Mouse (Mus musculus) left cerebral cortex, postnatal 25 days (tissue): Measurements from ENCODE around the gene Eng. TPM values are rescaled to one million over a fixed set of nuclear protein-coding genes. Genes with fewer than 3 reads are reported as not detected.
A peak's percentile ranks its signal among the peaks of the same experiment; 100 is the strongest.

Source experiments
- DNase-seq, 2 experiments: peaks; one replicate each; pipeline ENCODE4 v3.0.0; 2022; ENCODE audit warnings: low spot score in 2 of 2, mixed read lengths in 1 of 2
- intact Hi-C: fragments of 180-260 bp; cut with DNase I; formaldehyde crosslinking; loops from one replicate; pipeline ENCODE4 v1.15.1; 2025
- total RNA-seq, 2 experiments: library from RNA; stranded (reverse); gene quantifications; 2 replicates each; pipeline ENCODE4 v1.2.3; 2021

Gene Eng
- total RNA-seq, 2 experiments from 2014 or later, result 21.9 to 25.0 TPM

GRCm38 (mm10) chr2:32637778-32638281 is 8.6 kb upstream of the Eng start:
- intact Hi-C loops, result no loop called here
- DNase-seq, result peak in 1 of 2 experiments; percentile 40

GRCm38 (mm10) chr2:32639632-32640031 is 6.8 kb upstream of the Eng start:
- intact Hi-C loops, result no loop called here
- no peak for DNase-seq

GRCm38 (mm10) chr2:32640550-32641051 is 5.8 kb upstream of the Eng start:
- intact Hi-C loops, result no loop called here
- no peak for DNase-seq

- intact Hi-C loops, result no loop called here
- DNase-seq, result no peak
These were observed 4.6 kb upstream of the Eng start for GRCm38 (mm10) chr2:32641810-32642209.

- DNase-seq, result no peak
- intact Hi-C loops, result no loop called here
These were observed 3.6 kb upstream of the Eng start for GRCm38 (mm10) chr2:32642813-32643212.

- DNase-seq, result no peak
- intact Hi-C loops, result no loop called here
These were observed 2.3 kb upstream of the Eng start for GRCm38 (mm10) chr2:32644083-32644482.

GRCm38 (mm10) chr2:32644799-32645475 is 1.5 kb upstream of the Eng start:
- intact Hi-C loops, result no loop called here
- DNase-seq, result no peak

- intact Hi-C loops, result no loop called here
- DNase-seq, result no peak
These were observed 748 bp upstream of the Eng start for GRCm38 (mm10) chr2:32645647-32646046.

GRCm38 (mm10) chr2:32647366-32647765 is 971 bp downstream of the Eng start:
- intact Hi-C loops, result no loop called here

GRCm38 (mm10) chr2:32653764-32654163 is 7.4 kb downstream of the Eng start:
- intact Hi-C loops, result no loop called here
- no peak for DNase-seq

More at GRCm38 (mm10) chr2:32647366-32647765, 971 bp downstream of the Eng start:
- no peak for DNase-seq

GRCm38 (mm10) chr2:32654743-32655393 is 8.5 kb downstream of the Eng start:
- intact Hi-C loops, result no loop called here
- DNase-seq, result no peak

GRCm38 (mm10) chr2:32655394-32655744 is 9.0 kb downstream of the Eng start:
- intact Hi-C loops, result no loop called here
- DNase-seq, result no peak

- no peak for DNase-seq
- intact Hi-C loops, result no loop called here
These were observed 9.4 kb downstream of the Eng start for GRCm38 (mm10) chr2:32655826-32656225.

GRCm38 (mm10) chr2:32658873-32659272 is 12.5 kb downstream of the Eng start:
- no peak for DNase-seq
- intact Hi-C loops, result no loop called here

- intact Hi-C loops, result no loop called here
These were observed 15.2 kb downstream of the Eng start for GRCm38 (mm10) chr2:32661509-32662107.

GRCm38 (mm10) chr2:32662291-32662690 is 15.9 kb downstream of the Eng start:
- no peak for DNase-seq
- intact Hi-C loops, result no loop called here

More at GRCm38 (mm10) chr2:32661509-32662107, 15.2 kb downstream of the Eng start:
- DNase-seq, result no peak

- no peak for DNase-seq
- intact Hi-C loops, result no loop called here
These were observed 18.9 kb downstream of the Eng start for GRCm38 (mm10) chr2:32665345-32665744.

GRCm38 (mm10) chr2:32665853-32666252 is 19.5 kb downstream of the Eng start:
- intact Hi-C loops, result no loop called here
- no peak for DNase-seq

GRCm38 (mm10) chr2:32667775-32668174 is 21.4 kb downstream of the Eng start:
- no peak for DNase-seq
- intact Hi-C loops, result no loop called here

- DNase-seq, result no peak
- intact Hi-C loops, result no loop called here
These were observed 21.8 kb downstream of the Eng start for GRCm38 (mm10) chr2:32668176-32668575.

- no peak for DNase-seq
- intact Hi-C loops, result no loop called here
These were observed 23.5 kb downstream of the Eng start for GRCm38 (mm10) chr2:32669876-32670275.
